Mouse (Mus musculus): ENCODE data around the gene Ube2d1.

DNA sequence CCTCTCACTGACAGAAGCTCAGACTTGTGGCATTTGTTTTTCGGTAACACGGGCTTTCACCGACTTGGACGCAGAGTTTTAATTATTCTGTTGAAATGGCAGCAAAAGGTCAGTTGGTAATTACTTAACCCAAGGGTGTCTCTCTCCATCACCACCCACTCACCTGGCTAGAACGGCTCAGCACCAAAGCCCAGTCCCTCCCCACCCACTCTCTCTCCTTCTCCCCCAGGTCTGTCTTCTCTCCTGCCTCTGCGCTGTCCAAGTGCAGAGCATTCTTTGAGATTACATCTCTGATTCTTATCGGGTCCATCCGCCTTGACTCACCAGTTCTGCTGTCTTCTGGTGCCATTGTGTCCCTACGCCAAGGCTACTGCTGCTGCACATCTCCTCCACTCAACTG, 47.8 kb upstream of the Ube2d1 start:
- TF ChIP-seq ELF1 (IDR thresholded peaks at IDR 0.05; ENCODE audit: low read depth, low read length) (no peak), TAL1 (IDR thresholded peaks at IDR 0.05; ENCODE audit: low read length) (no peak), CTCF (IDR thresholded peaks at IDR 0.05 in 2 of 3, conservative IDR thresholded peaks at IDR 0.05 in 1 of 3; ENCODE audit: control insufficient read depth in 1 of 3, insufficient read depth in 1 of 3, low read depth in 2 of 3, low read length in 3 of 3, poor library complexity in 1 of 3, severe bottlenecking in 1 of 3) (no peak), EP300 (IDR thresholded peaks at IDR 0.05; ENCODE audit: low read depth in 1 of 2, low read length in 2 of 2) (no peak), POLR2A (IDR thresholded peaks at IDR 0.05; ENCODE audit: control insufficient read depth in 1 of 2, insufficient read depth in 1 of 2, low read depth in 1 of 2, low read length in 2 of 2, poor library complexity in 1 of 2) (no peak), GATA1 (IDR thresholded peaks at IDR 0.05; ENCODE audit: low read depth, low read length) (no peak), USF1 (IDR thresholded peaks at IDR 0.05; ENCODE audit: low read depth, low read length) (no peak), GABPA (IDR thresholded peaks at IDR 0.05; ENCODE audit: low read depth, low read length) (no peak), TBP (IDR thresholded peaks at IDR 0.05; ENCODE audit: low read depth, low read length) (no peak)

All from MEL (cell line).